Mouse (Mus musculus) CH12.LX (cell line): ENCODE measurements around the gene Fstl3.

Experiments
- CTCF ChIP-seq, 2 experiments: IDR thresholded peaks in 1 of 2; conservative IDR thresholded peaks in 1 of 2; 2 replicates each; pipeline ENCODE4 v1.5.1; 2011 to 2012; ENCODE audit warnings: low read depth in 2 of 2, low read length in 2 of 2, improper control_type of control experiment in 1 of 2, inconsistent platforms in 1 of 2, mild to moderate bottlenecking in 1 of 2, moderate library complexity in 1 of 2
- MAFK ChIP-seq: IDR thresholded peaks from 2 replicates; pipeline ENCODE4 v1.6.1; 2011; ENCODE audit warnings: low read length, improper control_type of control experiment; ENCODE audit not compliant: insufficient replicate concordance
- MAX ChIP-seq: IDR thresholded peaks from 2 replicates; pipeline ENCODE4 v1.6.1; 2011; ENCODE audit warnings: low read length, improper control_type of control experiment
- POLR2A ChIP-seq: IDR thresholded peaks from 2 replicates; pipeline ENCODE4 v1.6.1; 2011; ENCODE audit warnings: low read depth, mild to moderate bottlenecking, improper control_type of control experiment, low read length
- POLR2AphosphoS2 ChIP-seq: IDR thresholded peaks from 2 replicates; pipeline ENCODE4 v1.6.1; 2011; ENCODE audit warnings: low read depth, low read length, improper control_type of control experiment
- RAD21 ChIP-seq: IDR thresholded peaks from 2 replicates; pipeline ENCODE4 v1.6.1; 2011; ENCODE audit warnings: low read depth, mild to moderate bottlenecking, low read length, improper control_type of control experiment, moderate library complexity
- SMC3 ChIP-seq: IDR thresholded peaks from 2 replicates; pipeline ENCODE4 v1.6.1; 2011; ENCODE audit warnings: low read depth, low read length, improper control_type of control experiment
- TCF12 ChIP-seq: IDR thresholded peaks from 2 replicates; pipeline ENCODE4 v1.6.1; 2014; ENCODE audit warnings: low read depth, mild to moderate bottlenecking, inconsistent platforms, low read length, improper control_type of control experiment
- UBTF ChIP-seq: IDR thresholded peaks from 2 replicates; pipeline ENCODE4 v1.6.1; 2012; ENCODE audit warnings: low read depth, mild to moderate bottlenecking, inconsistent platforms, low read length, improper control_type of control experiment, moderate library complexity
- USF2 ChIP-seq: conservative IDR thresholded peaks from 2 replicates; pipeline ENCODE4 v1.6.1; 2011; ENCODE audit warnings: low read depth, low read length, improper control_type of control experiment

DNA sequence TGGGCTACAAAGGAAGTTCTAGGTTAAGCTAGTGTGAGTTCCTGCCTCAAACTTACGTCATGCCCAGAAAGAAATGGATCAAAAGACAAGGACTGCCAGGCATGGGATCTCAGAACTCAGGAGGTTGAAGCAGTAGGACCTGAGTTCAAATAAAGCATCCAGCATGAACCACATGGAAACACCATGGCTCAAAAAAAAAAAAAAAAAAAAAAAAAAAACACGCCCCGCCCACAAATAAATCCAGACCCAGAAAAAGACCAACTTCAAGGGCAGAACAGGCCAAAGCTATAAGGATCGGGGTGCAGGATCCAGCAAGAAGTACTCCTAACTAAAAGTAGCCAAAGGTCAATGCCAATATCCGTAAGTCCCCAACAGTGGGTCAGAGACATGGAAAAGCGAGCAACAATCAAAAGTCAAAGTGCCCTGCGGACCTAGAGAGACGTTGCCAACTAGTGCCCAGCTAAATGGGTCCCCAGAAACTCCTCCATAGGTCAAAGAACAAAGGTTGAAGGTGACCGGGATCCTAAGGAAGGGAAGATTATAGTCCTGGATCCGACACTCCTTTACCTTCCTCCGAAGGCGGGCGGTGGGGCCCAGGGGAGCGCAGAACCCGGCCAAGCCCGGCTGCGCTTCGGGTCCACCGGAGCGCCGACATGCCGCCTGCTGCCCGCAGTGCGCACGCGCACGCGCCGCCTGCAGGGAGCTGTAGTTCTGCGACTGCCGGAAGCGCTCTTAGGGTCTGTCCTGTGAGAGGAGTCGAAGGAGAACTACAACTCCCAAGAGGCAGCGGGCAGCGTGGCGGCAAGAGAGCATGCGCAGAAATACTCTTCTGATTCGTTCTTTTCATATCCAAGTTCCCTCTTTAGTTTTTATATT is 30.9 kb upstream of the Fstl3 start, which contains the start of gene Polrmt:
- peak; percentile 37; the same call in 1 of the 2 replicates for TF ChIP-seq POLR2AphosphoS2
- no peak for TF ChIP-seq CTCF (conservative IDR thresholded peaks at IDR 0.05 in 1 of 2, IDR thresholded peaks at IDR 0.05 in 1 of 2; ENCODE audit: low read depth in 2 of 2, low read length in 2 of 2)
- no peak for TF ChIP-seq SMC3
- peak; percentile 53; the same call in 1 of the 2 replicates for TF ChIP-seq MAX
- peak; percentile 93 for TF ChIP-seq POLR2A
- TF ChIP-seq MAFK, result no peak
- TF ChIP-seq USF2, result no peak
- TF ChIP-seq TCF12, result peak; percentile 74
- no peak for TF ChIP-seq UBTF
- no peak for TF ChIP-seq RAD21
